Mouse (Mus musculus) ES-E14 (cell line): Measurements from ENCODE around the gene Abca7. TPM values are rescaled to one million over a fixed set of nuclear protein-coding genes. Genes with fewer than 3 reads are reported as not detected.
A peak's percentile ranks its signal among the peaks of the same experiment; 100 is the strongest.

Source experiments
- DNase-seq: peaks from one replicate; pipeline ENCODE4 v3.0.0-alpha.2; 2013; ENCODE audit warnings: low read depth, low spot score
- H3K27ac ChIP-seq: 2 replicates; pipeline ENCODE4 v1.5.1; 2012; ENCODE audit warnings: low read depth, mild to moderate bottlenecking, low read length, moderate library complexity, mixed read lengths; ENCODE audit not compliant: poor library complexity, insufficient read depth, severe bottlenecking
- H3K36me3 ChIP-seq: 2 replicates; pipeline ENCODE4 v1.6.1; 2012; ENCODE audit warnings: mild to moderate bottlenecking, low read length, moderate library complexity, mixed read lengths; ENCODE audit not compliant: control insufficient read depth, poor library complexity, insufficient read depth, severe bottlenecking
- H3K4me1 ChIP-seq, 2 experiments: fragments of 150-350 bp in 1 of 2; sonication (generic) in 1 of 2; 2 replicates each; pipeline ENCODE4 v1.6.1; 2012; ENCODE audit warnings: low read length in 2 of 2, mild to moderate bottlenecking in 1 of 2, mixed read lengths in 1 of 2; ENCODE audit not compliant: control insufficient read depth in 2 of 2, insufficient read depth in 2 of 2, poor library complexity in 1 of 2
- H3K4me3 ChIP-seq, 2 experiments: fragments of 150-350 bp in 1 of 2; sonication (generic) in 1 of 2; 2 replicates each; pipeline ENCODE4 v1.5.1; 2012; ENCODE audit warnings: low read length in 2 of 2, low read depth in 1 of 2, mild to moderate bottlenecking in 1 of 2, mixed read lengths in 1 of 2; ENCODE audit not compliant: insufficient read depth in 1 of 2, poor library complexity in 1 of 2, severe bottlenecking in 1 of 2
- H3K9ac ChIP-seq: 2 replicates; pipeline ENCODE4 v1.6.1; 2012; ENCODE audit warnings: low read depth, mild to moderate bottlenecking, low read length, mixed read lengths; ENCODE audit not compliant: poor library complexity, insufficient read depth, severe bottlenecking
- H3K9me3 ChIP-seq: fragments of 150-350 bp; sonication (generic); 2 replicates; pipeline ENCODE4 v1.6.1; 2012; ENCODE audit warnings: low read depth, mild to moderate bottlenecking, low read length; ENCODE audit not compliant: control insufficient read depth, insufficient read depth
- CHD2 ChIP-seq: IDR thresholded peaks from 2 replicates; pipeline ENCODE4 v1.6.1; 2014; ENCODE audit warnings: mild to moderate bottlenecking, low read depth, low read length, inconsistent platforms
- HCFC1 ChIP-seq: IDR thresholded peaks from 2 replicates; pipeline ENCODE4 v1.6.1; 2012; ENCODE audit warnings: low read length, inconsistent platforms, borderline replicate concordance; ENCODE audit not compliant: insufficient read depth
- MAFK ChIP-seq: IDR thresholded peaks from 2 replicates; pipeline ENCODE4 v1.6.1; 2014; ENCODE audit warnings: mild to moderate bottlenecking, low read depth, low read length, inconsistent platforms; ENCODE audit not compliant: insufficient read depth
- ZC3H11A ChIP-seq: IDR thresholded peaks from 2 replicates; pipeline ENCODE4 v1.6.1; 2012; ENCODE audit warnings: low read depth, mild to moderate bottlenecking, inconsistent platforms, low read length, borderline replicate concordance
- ZNF384 ChIP-seq: IDR thresholded peaks from 2 replicates; pipeline ENCODE4 v1.6.1; 2012; ENCODE audit warnings: low read depth, low read length, inconsistent platforms
- in situ Hi-C, 2 experiments: fragments of 600-800 bp; cut with MboI; formaldehyde crosslinking; loops; one replicate each; pipeline ENCODE4 v1.15.1; 2025; ENCODE audit warnings: low sequenced_read_pairs in 2 of 2, inconsistent platforms in 1 of 2; ENCODE audit not compliant: unreplicated experiment in 2 of 2
- total RNA-seq: library from RNA; depleted of rRNA; stranded (reverse); fragments of 300-350 nt; gene quantifications from 2 replicates; pipeline ENCODE4 v1.2.3, GENCODE M21; 2012

Abca7 gene
- total RNA-seq, 1 experiment, result 8.8 TPM

- DNase-seq, result no peak
- no peak overlapping the region for H3K4me3 ChIP-seq
- TF ChIP-seq CHD2 (no peak), ZC3H11A (no peak), MAFK (no peak), ZNF384 (no peak), HCFC1 (no peak)
- no peak overlapping the region for H3K9ac ChIP-seq
- no peaks in the 10 kb centered on the region for H3K9me3 ChIP-seq
- H3K27ac ChIP-seq, result no peak overlapping the region
- H3K4me1 ChIP-seq, result peaks cover 5 to 40% of the 10 kb centered on the region in 2 experiments
- in situ Hi-C loops, result no loop called here
- peaks cover 3% of the 10 kb centered on the region; the same call in 1 of the 2 replicates for H3K36me3 ChIP-seq
Observed at GRCm38 (mm10) chr10:80017361-80017760, 21.1 kb downstream of the Abca7 start.

GRCm38 (mm10) chr10:80017771-80018170, 21.5 kb downstream of the Abca7 start:
- no peak overlapping the region for H3K27ac ChIP-seq
- in situ Hi-C loops, result no loop called here
- H3K9ac ChIP-seq, result no peak overlapping the region
- TF ChIP-seq ZC3H11A (no peak), MAFK (no peak), HCFC1 (no peak), ZNF384 (no peak), CHD2 (no peak)
- no peak for DNase-seq
- peaks cover 4 to 40% of the 10 kb centered on the region in 2 experiments for H3K4me1 ChIP-seq
- peaks cover 3% of the 10 kb centered on the region; the same call in 1 of the 2 replicates for H3K36me3 ChIP-seq
- H3K4me3 ChIP-seq, result peak overlapping the region in 1 of 2 experiments; percentile 27; a peak in 1 of 4 replicates
- no peaks in the 10 kb centered on the region for H3K9me3 ChIP-seq

GRCm38 (mm10) chr10:80018739-80019297, 22.5 kb downstream of the Abca7 start:
- peaks cover 0 to 32% of the 10 kb centered on the region in 2 experiments; a peak in 3 of 4 replicates for H3K4me1 ChIP-seq
- no peaks in the 10 kb centered on the region for H3K9me3 ChIP-seq
- H3K9ac ChIP-seq, result no peak overlapping the region
- peaks cover 3% of the 10 kb centered on the region; the same call in 1 of the 2 replicates for H3K36me3 ChIP-seq
- H3K4me3 ChIP-seq, result no peak overlapping the region
- in situ Hi-C loops, result no loop called here
- no peak overlapping the region for H3K27ac ChIP-seq
- no peak for TF ChIP-seq ZC3H11A
- TF ChIP-seq ZNF384, result no peak
- TF ChIP-seq CHD2, result no peak
- TF ChIP-seq HCFC1, result no peak
- TF ChIP-seq MAFK, result no peak
- DNase-seq, result no peak

- Histone ChIP-seq H3K4me3 (peak overlapping the region; percentile 2 to 16; a peak in 2 of 4 replicates), H3K36me3 (peaks cover 3% of the 10 kb centered on the region; the same call in 1 of the 2 replicates), H3K9me3 (no peaks in the 10 kb centered on the region), H3K27ac (no peak overlapping the region), H3K4me1 (peaks cover 0 to 36% of the 10 kb centered on the region in 2 experiments; a peak in 3 of 4 replicates), H3K9ac (0 out of 2 replicates have a peak overlapping the region, but pooled peaks have one; percentile 12)
- TF ChIP-seq ZC3H11A (no peak), MAFK (no peak), ZNF384 (no peak), CHD2 (no peak), HCFC1 (no peak)
- DNase-seq, result no peak
- in situ Hi-C loops, result no loop called here
Observed at GRCm38 (mm10) chr10:80019471-80020131, 23.3 kb downstream of the Abca7 start.
